Mouse (Mus musculus) liver, embryonic 15.5 days (tissue): ENCODE measurements around the gene Pfkfb3. TPM values are rescaled to one million over a fixed set of nuclear protein-coding genes. Genes with fewer than 3 reads are reported as not detected.
"Not testable (repeated sequence)": the region's sequence is repeated elsewhere in the genome, so short reads cannot be mapped to it uniquely, and the experiment has no call there.

ENCODE experiments used
- ATAC-seq: fragments of 200-750 bp; cut with Nextera tagmentation; 2 replicates; pipeline ENCODE4 v1.8.0; 2017; ENCODE audit warnings: moderate number of reproducible peaks, mild to moderate bottlenecking, moderate library complexity; ENCODE audit not compliant: insufficient read depth
- H3K27ac ChIP-seq: fragments of 300-500 bp; sonication (generic); replicated peaks from 2 replicates; pipeline ENCODE4 v1.5.1; 2015; ENCODE audit warnings: mild to moderate bottlenecking, inconsistent platforms
- H3K27me3 ChIP-seq: fragments of 300-500 bp; sonication (generic); 2 replicates; pipeline ENCODE4 v1.6.1; 2015; ENCODE audit warnings: mild to moderate bottlenecking, inconsistent platforms
- H3K36me3 ChIP-seq: fragments of 300-500 bp; sonication (generic); replicated peaks from 2 replicates; pipeline ENCODE4 v1.6.1; 2015; ENCODE audit warnings: moderate library complexity, mild to moderate bottlenecking, inconsistent platforms
- H3K4me1 ChIP-seq: fragments of 300-500 bp; sonication (generic); replicated peaks from 2 replicates; pipeline ENCODE4 v1.6.1; 2015; ENCODE audit warnings: inconsistent platforms
- H3K4me2 ChIP-seq: fragments of 300-500 bp; sonication (generic); 2 replicates; pipeline ENCODE4 v1.6.1; 2015; ENCODE audit warnings: moderate library complexity, mild to moderate bottlenecking, inconsistent platforms
- H3K4me3 ChIP-seq: fragments of 300-500 bp; sonication (generic); replicated peaks from 2 replicates; pipeline ENCODE4 v1.5.1; 2015; ENCODE audit warnings: mild to moderate bottlenecking, inconsistent platforms
- H3K9ac ChIP-seq: fragments of 300-500 bp; sonication (generic); 2 replicates; pipeline ENCODE4 v1.6.1; 2015; ENCODE audit warnings: moderate library complexity, mild to moderate bottlenecking, inconsistent platforms
- H3K9me3 ChIP-seq: fragments of 300-500 bp; sonication (generic); replicated peaks from 2 replicates; pipeline ENCODE4 v1.6.1; 2016; ENCODE audit warnings: inconsistent platforms
- WGBS: fragments of 180-500 bp; shearing (Covaris S2); methylation state at CpG from one replicate; pipeline ENCODE4 v1.1.7; 2015; ENCODE audit warnings: mixed read lengths; ENCODE audit not compliant: insufficient replicate concordance; 5-methylcytosine and 5-hydroxymethylcytosine counted together
- polyA plus RNA-seq: library from polyadenylated mRNA; unstranded; fragments of >200 nt; fragmentation: Nextera tagmentation; extraction: Ambion mirVana; gene quantifications from 2 replicates; pipeline ENCODE4 v1.2.1, GENCODE M21; 2015

The Pfkfb3 gene
- polyA plus RNA-seq, 1 experiment from 2014 or later, result 4.6 TPM

- Histone ChIP-seq H3K4me2 (peak overlapping the region; percentile 8; the same call in 1 of the 2 replicates), H3K36me3 (no peaks in the 10 kb centered on the region), H3K4me3 (no peak overlapping the region), H3K27me3 (peaks cover 15% of the 10 kb centered on the region), H3K27ac (peak overlapping the region; percentile 62), H3K9me3 (no peaks in the 10 kb centered on the region), H3K4me1 (peaks cover 32% of the 10 kb centered on the region), H3K9ac (no peak overlapping the region)
- 28% methylated on average over 10 of the region's 10 CpGs for WGBS
- ATAC-seq, result no peak
These were observed 5.4 kb downstream of the Pfkfb3 start for GRCm38 (mm10) chr2:11548508-11548907.

- ATAC-seq, result no peak
- Histone ChIP-seq H3K4me1 (peaks cover 26% of the 10 kb centered on the region), H3K36me3 (no peaks in the 10 kb centered on the region)
These were observed 6.3 kb downstream of the Pfkfb3 start for GRCm38 (mm10) chr2:11547609-11548008.

GRCm38 (mm10) chr2:11546091-11546490, 7.8 kb downstream of the Pfkfb3 start:
- Histone ChIP-seq H3K4me2 (no peak overlapping the region), H3K4me3 (no peak overlapping the region), H3K9ac (no peak overlapping the region), H3K9me3 (no peaks in the 10 kb centered on the region), H3K4me1 (peaks cover 26% of the 10 kb centered on the region; the same call in 1 of the 2 replicates), H3K36me3 (no peaks in the 10 kb centered on the region), H3K27me3 (no peaks in the 10 kb centered on the region), H3K27ac (no peak overlapping the region)
- 64% methylated on average over 8 of the region's 8 CpGs for WGBS
- ATAC-seq, result no peak

More at GRCm38 (mm10) chr2:11547609-11548008, 6.3 kb downstream of the Pfkfb3 start:
- H3K4me2 ChIP-seq, result no peak overlapping the region
- no peak overlapping the region for H3K4me3 ChIP-seq
- H3K9ac ChIP-seq, result no peak overlapping the region
- no peaks in the 10 kb centered on the region for H3K9me3 ChIP-seq
- H3K27ac ChIP-seq, result 0 out of 2 replicates have a peak overlapping the region, but pooled peaks have one; percentile 25
- peaks cover 6% of the 10 kb centered on the region for H3K27me3 ChIP-seq
- 16% methylated on average over 2 of the region's 2 CpGs for WGBS

DNA sequence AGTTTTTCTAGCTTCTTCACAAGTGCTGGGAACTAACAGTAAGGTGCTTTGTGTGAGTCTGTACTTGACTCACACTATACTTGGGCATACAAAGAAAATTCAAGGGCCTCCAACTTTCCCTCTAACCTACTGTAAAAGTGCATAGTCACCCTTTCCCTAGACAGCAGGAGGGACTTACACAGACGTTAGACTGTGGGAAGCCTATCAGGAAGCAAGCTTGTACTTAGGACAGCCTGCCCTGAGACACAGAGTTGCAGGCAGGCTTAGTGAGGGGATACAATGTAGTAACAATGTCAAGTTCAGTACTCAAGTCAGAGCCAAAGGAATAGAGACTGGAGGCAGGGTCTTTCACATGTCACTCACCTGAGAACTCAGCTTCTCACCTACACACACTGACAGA, 8.5 kb downstream of the Pfkfb3 start:
- WGBS, result 7% methylated on average over 1 of the region's 1 CpGs

DNA sequence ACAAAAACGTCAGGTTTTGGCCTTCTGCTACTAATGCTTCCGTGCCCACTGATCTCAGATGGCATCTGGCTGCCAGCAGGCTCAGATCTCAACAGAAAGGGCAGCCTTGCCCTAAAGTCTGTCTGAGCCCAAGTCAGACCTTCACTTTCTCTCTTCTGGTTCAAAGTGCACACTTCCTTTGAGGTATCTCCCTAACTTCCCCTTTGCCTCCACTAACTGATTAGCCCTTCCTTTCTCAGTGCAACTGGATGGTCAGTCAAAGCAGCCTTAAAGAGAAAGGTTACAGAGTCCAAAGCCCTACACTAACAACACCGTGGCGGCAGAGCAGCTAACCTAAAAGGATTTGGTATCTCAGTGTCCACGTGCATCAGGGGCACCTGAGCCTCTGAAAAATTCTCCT, 9.5 kb downstream of the Pfkfb3 start:
- ATAC-seq, result no peak
- H3K9me3 ChIP-seq, result no peaks in the 10 kb centered on the region
- H3K27me3 ChIP-seq, result no peaks in the 10 kb centered on the region
- H3K27ac ChIP-seq, result no peak overlapping the region; the same call in 1 of the 2 replicates
- no peak overlapping the region for H3K9ac ChIP-seq
- no peaks in the 10 kb centered on the region for H3K36me3 ChIP-seq
- no peak overlapping the region for H3K4me3 ChIP-seq
- 11% methylated on average over 5 of the region's 5 CpGs for WGBS
- peaks cover 26% of the 10 kb centered on the region; the same call in 1 of the 2 replicates for H3K4me1 ChIP-seq
- no peak overlapping the region for H3K4me2 ChIP-seq

More for the DNA sequence above, 8.5 kb downstream of the Pfkfb3 start:
- Histone ChIP-seq H3K4me1 (peaks cover 26% of the 10 kb centered on the region; the same call in 1 of the 2 replicates), H3K9me3 (no peaks in the 10 kb centered on the region), H3K4me3 (no peak overlapping the region), H3K27ac (no peak overlapping the region; the same call in 1 of the 2 replicates), H3K36me3 (no peaks in the 10 kb centered on the region), H3K27me3 (no peaks in the 10 kb centered on the region), H3K4me2 (no peak overlapping the region), H3K9ac (no peak overlapping the region)
- ATAC-seq, result peak; percentile 20; the same call in 1 of the 2 replicates

DNA sequence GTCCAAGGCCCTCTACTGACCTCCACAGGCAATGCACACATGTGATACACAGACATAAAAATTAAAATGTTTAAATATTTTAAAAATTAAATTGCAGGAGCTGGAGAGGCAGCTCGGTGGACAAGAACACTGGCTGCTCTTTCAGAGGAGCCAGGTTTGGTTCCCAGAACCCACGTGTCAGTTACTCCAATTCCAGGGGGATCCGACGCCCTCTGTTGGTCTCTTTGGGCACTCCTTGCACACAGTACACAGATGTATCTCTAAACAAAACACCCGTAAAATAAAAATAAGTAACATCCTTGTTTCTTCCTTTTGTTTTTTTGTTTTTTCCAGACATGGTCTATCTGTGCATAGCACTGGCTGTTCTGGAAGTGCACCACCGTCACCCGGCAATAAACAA, 10.7 kb downstream of the Pfkfb3 start:
- WGBS, result 64% methylated on average over 7 of the region's 7 CpGs
- ATAC-seq, result no peak
- Histone ChIP-seq H3K36me3 (no peaks in the 10 kb centered on the region), H3K4me3 (no peak overlapping the region), H3K9me3 (no peaks in the 10 kb centered on the region), H3K4me1 (peaks cover 26% of the 10 kb centered on the region; the same call in 1 of the 2 replicates), H3K27me3 (no peaks in the 10 kb centered on the region), H3K4me2 (no peak overlapping the region), H3K9ac (no peak overlapping the region), H3K27ac (no peak overlapping the region)

DNA sequence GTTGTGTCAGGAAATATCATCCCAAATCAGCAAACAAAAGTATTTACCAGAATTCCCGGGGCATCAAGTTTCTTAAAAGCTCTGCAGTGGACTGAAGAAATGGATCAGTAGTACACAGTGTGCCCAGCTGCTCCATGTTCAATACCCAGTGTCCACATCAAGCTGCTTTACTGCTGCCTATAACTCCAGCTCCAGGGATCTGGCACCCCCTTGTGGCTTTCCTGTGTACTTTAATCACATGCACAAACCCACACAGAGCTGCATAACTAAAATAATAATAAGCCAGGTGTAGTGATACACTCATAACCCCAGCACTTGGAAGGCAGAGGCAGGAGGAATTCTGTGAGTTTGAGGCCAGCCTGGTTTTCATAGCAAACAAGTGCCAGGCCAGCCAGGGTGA, 11.2 kb downstream of the Pfkfb3 start:
- no peak overlapping the region for H3K4me2 ChIP-seq

GRCm38 (mm10) chr2:11542121-11542520, 11.8 kb downstream of the Pfkfb3 start:
- peaks cover 26% of the 10 kb centered on the region; the same call in 1 of the 2 replicates for H3K4me1 ChIP-seq
- ATAC-seq, result no peak
- H3K4me2 ChIP-seq, result no peak overlapping the region
- no peaks in the 10 kb centered on the region for H3K27me3 ChIP-seq
- no peak overlapping the region for H3K9ac ChIP-seq
- WGBS, result 68% methylated on average over 1 of the region's 1 CpGs
- H3K27ac ChIP-seq, result no peak overlapping the region
- H3K9me3 ChIP-seq, result no peaks in the 10 kb centered on the region
- H3K36me3 ChIP-seq, result no peaks in the 10 kb centered on the region
- no peak overlapping the region for H3K4me3 ChIP-seq

More for the DNA sequence above, 11.2 kb downstream of the Pfkfb3 start:
- peaks cover 26% of the 10 kb centered on the region; the same call in 1 of the 2 replicates for H3K4me1 ChIP-seq
- H3K9me3 ChIP-seq, result no peaks in the 10 kb centered on the region
- H3K9ac ChIP-seq, result no peak overlapping the region
- H3K27me3 ChIP-seq, result no peaks in the 10 kb centered on the region
- ATAC-seq, result 0 out of 2 replicates have a peak, but pooled peaks have one; percentile 25
- H3K36me3 ChIP-seq, result no peaks in the 10 kb centered on the region
- H3K4me3 ChIP-seq, result no peak overlapping the region
- H3K27ac ChIP-seq, result no peak overlapping the region
- 51% methylated on average over 1 of the region's 1 CpGs for WGBS

- peaks cover 26% of the 10 kb centered on the region; the same call in 1 of the 2 replicates for H3K4me1 ChIP-seq
- not testable (repeated sequence) for H3K27ac ChIP-seq, H3K27me3 ChIP-seq, H3K4me3 ChIP-seq, H3K9ac ChIP-seq, H3K4me2 ChIP-seq, H3K36me3 ChIP-seq, H3K9me3 ChIP-seq, ATAC-seq
- 3% methylated on average over 1 of the region's 1 CpGs for WGBS
These were observed 12.3 kb downstream of the Pfkfb3 start for GRCm38 (mm10) chr2:11541528-11541927.

DNA sequence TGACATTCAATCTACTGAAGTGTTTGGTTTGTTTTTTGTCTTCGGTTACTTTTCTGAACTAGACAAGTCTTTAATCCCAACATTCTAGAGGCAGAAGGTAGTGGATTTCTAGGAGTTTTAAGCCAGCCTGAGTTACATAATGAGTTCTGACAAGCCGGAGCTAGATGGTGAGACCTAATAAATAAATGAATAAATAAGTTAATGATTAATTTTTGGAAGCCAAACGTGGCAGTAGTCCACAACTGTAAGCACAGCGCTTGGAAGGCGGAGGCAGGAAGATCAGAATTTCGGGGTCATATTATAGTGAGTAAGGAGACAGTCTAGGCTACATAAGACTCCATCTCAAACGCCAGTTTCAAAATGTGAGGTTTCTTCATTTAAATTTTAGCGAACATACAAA, 17.9 kb downstream of the Pfkfb3 start:
- WGBS, result 57% methylated on average over 8 of the region's 8 CpGs
- no peaks in the 10 kb centered on the region for H3K27me3 ChIP-seq
- no peak for ATAC-seq
- no peak overlapping the region for H3K9ac ChIP-seq
- H3K36me3 ChIP-seq, result no peaks in the 10 kb centered on the region
- H3K4me3 ChIP-seq, result peak overlapping the region; percentile 52
- H3K9me3 ChIP-seq, result no peaks in the 10 kb centered on the region
- peaks cover 13% of the 10 kb centered on the region for H3K4me1 ChIP-seq
- no peak overlapping the region for H3K27ac ChIP-seq
- peak overlapping the region; percentile 83 for H3K4me2 ChIP-seq

GRCm38 (mm10) chr2:11535412-11535928, 18.4 kb downstream of the Pfkfb3 start:
- Histone ChIP-seq H3K27me3 (no peaks in the 10 kb centered on the region), H3K9me3 (no peaks in the 10 kb centered on the region), H3K36me3 (no peaks in the 10 kb centered on the region), H3K4me1 (peaks cover 13% of the 10 kb centered on the region), H3K9ac (0 out of 2 replicates have a peak overlapping the region, but pooled peaks have one; percentile 39), H3K4me3 (peak overlapping the region; percentile 52), H3K4me2 (peak overlapping the region; percentile 83), H3K27ac (no peak overlapping the region)
- under 1% methylated on average over 32 of the region's 32 CpGs for WGBS
- peak; percentile 96 for ATAC-seq
